Mouse (Mus musculus) T-helper 17 cell (primary cell): ENCODE measurements around the gene Zbtb8b.

Experiments
- in situ Hi-C, 2 experiments: fragments of 300-600 bp; cut with MboI, MseI; formaldehyde crosslinking; loops; 1 replicate in 1 of 2; 2 replicates in 1 of 2; pipeline ENCODE4 v1.15.1; 2025; ENCODE audit warnings: high pct_unique_total_duplicates in 2 of 2

The Zbtb8b gene

DNA sequence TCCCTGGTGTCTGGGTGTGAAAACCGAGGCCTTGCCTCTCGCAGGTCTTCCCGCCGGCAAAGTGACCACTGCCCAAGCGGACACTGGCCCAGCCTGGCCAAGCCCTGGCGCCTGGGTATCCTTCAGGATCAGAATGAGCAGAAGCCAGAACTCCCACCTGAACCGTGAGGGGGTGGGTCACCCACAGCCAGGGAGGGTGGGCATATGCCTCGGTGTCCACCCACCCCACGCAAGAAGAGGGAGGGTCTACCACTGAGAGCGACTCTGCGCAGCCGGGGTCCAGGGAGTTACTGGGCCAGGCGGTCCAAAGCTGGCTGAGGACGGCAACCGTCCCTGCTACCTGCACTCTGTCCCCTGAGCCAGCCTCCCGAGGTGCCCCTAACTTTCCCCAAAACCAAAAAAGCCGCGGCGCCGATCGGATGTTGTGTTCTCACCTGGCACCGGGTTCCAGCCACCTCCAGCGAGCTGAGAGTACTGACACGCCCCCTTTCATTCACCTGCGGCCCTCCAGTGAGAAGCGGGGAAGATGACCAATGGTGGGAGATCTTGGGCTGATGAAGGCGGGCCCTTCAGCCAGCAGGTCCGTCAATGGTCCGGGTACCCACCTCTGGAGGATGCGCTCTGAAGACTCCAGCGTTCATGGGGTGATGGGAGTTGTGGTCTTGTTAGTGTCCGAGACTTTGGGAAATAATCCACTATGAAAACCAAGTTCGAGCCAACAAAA, at the start of gene Zbtb8b:
Gene Zbtb8b (minus strand): TSS at position 514 of the 724 bp plus-strand sequence.
- in situ Hi-C loops, result no loop called here

DNA sequence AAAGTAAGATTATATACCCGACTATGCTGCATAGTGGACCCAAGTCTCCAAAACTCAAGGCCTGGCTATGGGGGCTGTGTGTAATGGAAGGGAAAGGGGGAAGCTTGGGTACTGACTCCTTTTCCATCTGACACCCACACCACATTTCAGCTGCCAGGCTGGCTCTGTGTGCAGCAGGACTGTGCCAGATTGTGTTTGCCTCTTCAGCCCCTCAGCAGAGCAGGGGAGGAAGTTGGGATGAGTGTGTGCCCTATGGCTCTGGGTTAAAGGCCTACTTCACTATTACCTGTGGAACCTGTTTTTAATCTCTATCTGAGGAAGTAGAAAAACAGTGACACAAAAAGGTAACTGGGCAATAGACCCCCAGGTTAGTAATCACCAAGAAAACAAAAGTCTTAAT, 40.4 kb upstream of the Zbtb8b start:
- in situ Hi-C loops, result no loop called here

- in situ Hi-C loops, result no loop called here
Observed at GRCm38 (mm10) chr4:129479863-129480262, 39.2 kb upstream of the Zbtb8b start.

- in situ Hi-C loops, result no loop called here
Observed at GRCm38 (mm10) chr4:129476047-129476446, 35.4 kb upstream of the Zbtb8b start.

GRCm38 (mm10) chr4:129464286-129464815, 23.7 kb upstream of the Zbtb8b start:
- in situ Hi-C loops, result no loop called here

GRCm38 (mm10) chr4:129463097-129464059, 22.7 kb upstream of the Zbtb8b start:
- in situ Hi-C loops, result no loop called here

DNA sequence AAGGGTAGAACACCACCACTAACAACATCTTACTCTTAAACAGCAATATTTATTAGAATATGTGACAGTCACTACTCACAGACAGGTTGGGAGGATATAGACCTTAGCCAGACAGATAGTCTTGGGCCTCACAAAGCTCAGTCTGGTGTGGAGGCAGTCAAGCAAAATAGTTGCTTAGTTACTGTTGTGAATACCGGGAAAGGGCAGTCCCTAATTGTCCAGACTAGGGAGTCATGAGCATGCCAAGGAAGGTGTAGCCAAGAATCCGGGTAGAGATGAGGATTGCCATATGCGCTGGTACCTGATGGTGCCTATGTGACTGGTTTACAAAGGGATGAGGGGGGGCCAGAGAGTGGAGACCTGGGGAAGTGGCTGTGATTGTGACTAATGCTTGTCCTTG, 21.5 kb upstream of the Zbtb8b start:
- in situ Hi-C loops, result no loop called here

- in situ Hi-C loops, result no loop called here
Observed at GRCm38 (mm10) chr4:129461183-129461960, 20.7 kb upstream of the Zbtb8b start, which contains the start of gene Bsdc1. TSS of gene Bsdc1 (plus strand) at chr4:129461581.

DNA sequence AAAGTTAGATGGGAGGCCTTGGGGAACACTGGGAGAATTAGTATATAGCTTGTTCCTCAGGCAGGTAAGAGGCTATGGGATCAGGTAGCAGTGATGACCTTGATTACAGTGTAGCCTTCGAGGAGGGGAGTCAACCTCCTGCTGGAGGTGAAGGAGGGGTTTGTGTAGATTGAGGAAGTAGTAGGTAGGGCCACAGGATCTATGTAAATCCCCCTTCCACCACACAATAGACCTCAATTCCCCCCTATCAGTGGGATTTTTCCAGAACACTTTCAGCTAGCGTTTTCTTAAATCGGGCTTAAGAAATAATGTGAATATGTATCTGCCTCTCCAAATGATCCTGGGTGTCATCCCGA, 20.2 kb upstream of the Zbtb8b start:
- in situ Hi-C loops, result no loop called here

GRCm38 (mm10) chr4:129459726-129460125, 19.1 kb upstream of the Zbtb8b start:
- in situ Hi-C loops, result loop anchor here (5.0 kb wide), 1 partner anchor 107 kb away; no protein-coding TSS in a partner anchor

GRCm38 (mm10) chr4:129457311-129457710, 16.7 kb upstream of the Zbtb8b start:
- in situ Hi-C loops, result loop anchor here (5.0 kb wide), 1 partner anchor 105 kb away; no protein-coding TSS in a partner anchor

DNA sequence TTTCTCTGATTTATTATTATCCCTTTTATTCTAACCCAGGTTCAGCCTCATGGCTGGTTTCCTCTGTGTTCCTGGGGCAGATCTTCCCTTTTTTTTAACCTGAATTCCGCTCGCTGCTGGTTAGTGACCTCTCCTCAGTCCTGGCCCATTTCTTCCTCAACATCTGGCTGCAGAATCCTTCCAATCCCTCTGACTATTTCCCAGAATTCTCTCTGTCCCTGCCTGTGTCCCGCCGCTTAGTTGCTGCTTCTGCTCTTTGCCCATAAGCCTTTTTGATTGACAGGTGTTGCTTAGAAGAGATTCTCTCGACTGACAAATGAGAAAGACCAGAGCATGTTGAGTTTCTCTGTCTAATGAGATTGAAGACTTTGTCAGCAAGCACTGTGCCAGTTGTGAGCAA, 15.5 kb upstream of the Zbtb8b start:
- in situ Hi-C loops, result loop anchor here (5.0 kb wide), 1 partner anchor 104 kb away; no protein-coding TSS in a partner anchor

DNA sequence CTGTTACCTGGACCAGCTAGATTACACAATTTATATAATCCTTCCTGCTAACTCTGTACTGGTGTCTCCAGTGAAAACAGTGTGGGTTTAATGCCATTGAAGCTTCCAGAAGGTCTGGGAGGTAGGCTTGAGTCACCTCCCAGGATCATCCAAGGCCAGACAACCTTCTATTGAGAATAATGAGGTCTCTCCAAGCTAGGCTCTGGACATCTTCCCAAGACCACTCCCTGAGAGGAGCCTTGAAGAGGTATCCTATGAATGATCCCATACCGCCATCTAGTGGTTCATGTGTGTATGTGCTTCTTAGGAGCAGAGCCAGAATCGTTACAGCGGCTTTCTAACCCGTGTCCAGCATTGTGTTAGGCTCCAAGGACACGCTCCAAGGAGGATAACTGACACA, 14.6 kb upstream of the Zbtb8b start:
- in situ Hi-C loops, result loop anchor here (5.0 kb wide), 1 partner anchor 103 kb away; no protein-coding TSS in a partner anchor

- in situ Hi-C loops, result no loop called here
Observed at GRCm38 (mm10) chr4:129451471-129452169, 11.0 kb upstream of the Zbtb8b start.

DNA sequence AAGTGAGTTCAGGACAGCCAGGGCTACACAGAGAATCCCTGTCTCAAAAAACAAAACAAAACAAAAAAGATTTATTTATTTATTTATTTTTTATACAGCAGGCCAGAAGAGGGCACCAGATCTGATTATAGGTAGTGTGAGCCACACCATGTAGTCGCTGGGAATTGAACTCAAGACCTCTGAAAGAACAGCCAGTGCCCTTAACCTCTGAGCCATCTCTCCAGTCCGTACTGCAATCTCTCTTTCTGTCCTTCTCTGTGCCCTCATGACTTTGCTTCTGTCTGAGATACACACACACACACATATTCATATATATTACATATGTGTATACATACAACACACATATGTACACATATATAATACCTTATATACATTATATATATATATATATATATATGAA, 10.2 kb upstream of the Zbtb8b start:
- in situ Hi-C loops, result no loop called here

DNA sequence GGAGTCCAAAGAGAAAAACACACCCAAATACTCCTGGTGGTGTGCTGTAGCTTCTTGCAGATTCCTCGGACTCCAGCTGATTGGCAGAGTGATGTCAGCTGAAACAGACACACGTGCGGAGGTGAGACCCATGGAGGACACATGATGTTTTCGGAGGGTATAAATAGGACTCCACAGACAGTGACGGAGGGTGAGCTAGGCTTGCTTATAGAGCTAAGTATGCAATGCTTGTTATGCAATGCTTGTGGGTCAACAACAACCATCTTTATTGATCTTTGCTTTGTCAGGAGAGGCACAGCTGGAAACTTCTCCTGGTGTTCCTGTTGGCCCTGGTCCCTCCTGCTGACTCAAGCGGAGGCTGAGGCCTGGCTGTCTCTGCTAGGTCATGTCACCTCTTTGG, 8.1 kb upstream of the Zbtb8b start:
- in situ Hi-C loops, result no loop called here

DNA sequence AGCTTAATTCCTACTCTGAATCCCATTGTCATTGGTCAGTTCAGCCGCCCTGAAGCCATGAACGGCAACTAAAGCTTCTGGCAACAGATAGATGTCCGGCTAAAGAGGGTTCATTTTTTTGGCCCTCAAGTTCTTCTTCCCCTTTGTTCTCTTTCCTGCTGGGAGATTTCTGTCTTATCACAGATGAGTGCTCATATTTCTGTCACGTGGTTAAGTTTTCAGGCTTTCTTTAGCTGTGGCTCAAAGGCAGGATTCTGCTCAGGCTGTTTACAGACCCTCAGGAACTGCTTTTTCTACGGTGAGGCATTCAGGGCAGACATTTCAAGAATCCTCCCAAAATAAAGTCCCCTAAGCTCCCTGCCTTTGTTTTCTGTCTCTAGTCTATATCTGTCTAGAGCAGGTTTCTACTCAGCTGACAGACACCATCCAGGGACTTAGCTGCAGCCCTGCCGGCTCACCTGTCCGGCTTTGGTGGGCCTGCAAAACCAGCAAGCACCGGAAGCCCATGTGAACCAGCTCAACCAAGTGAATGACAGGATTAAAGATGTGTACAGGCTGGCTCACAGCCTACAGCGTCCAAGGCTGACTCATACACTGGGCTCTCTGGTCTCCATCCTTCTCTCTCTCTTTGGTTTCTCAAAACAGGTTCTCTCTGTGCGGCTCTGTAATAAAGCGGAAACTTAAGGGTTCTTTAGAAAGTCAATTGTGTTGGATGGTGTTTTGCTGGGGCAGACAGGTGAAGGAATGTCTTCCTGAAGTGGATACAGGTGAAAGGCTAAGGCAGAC, 7.3 kb upstream of the Zbtb8b start:
- in situ Hi-C loops, result no loop called here

DNA sequence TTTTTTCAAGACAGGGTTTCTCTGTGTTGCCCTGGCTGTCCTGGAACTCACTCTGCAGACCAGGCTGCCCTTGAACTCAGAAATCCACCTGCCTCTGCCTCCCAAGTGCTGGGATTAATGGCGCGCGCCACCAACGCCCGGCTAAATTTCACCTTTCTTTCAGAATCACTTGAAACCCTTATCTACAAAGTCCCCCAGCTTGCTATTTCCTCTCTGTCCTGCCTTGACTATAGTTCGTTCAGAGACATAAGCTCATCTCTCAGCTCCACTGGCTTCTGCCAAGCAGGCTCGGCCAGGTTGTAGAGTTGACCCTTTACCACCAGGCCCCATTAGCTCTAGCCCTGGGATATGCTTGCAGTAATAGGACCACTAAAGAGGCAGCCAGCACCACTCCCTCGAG, 6.7 kb upstream of the Zbtb8b start:
- in situ Hi-C loops, result no loop called here

- in situ Hi-C loops, result no loop called here
Observed at GRCm38 (mm10) chr4:129441145-129441544, 492 bp upstream of the Zbtb8b start.

- in situ Hi-C loops, result no loop called here
Observed at GRCm38 (mm10) chr4:129418321-129418720, 22.3 kb downstream of the Zbtb8b start.
